Mouse (Mus musculus) embryonic fibroblast, embryonic 13.5 days (primary cell): Measurements from ENCODE around the gene Frmd4a.

ENCODE experiments used
- CTCF ChIP-seq: IDR thresholded peaks from 2 replicates; pipeline ENCODE4 v1.5.1; 2011; ENCODE audit warnings: mild to moderate bottlenecking, control low read depth, low read length, moderate library complexity, borderline replicate concordance; ENCODE audit not compliant: insufficient read depth
- POLR2A ChIP-seq: IDR thresholded peaks from 2 replicates; pipeline ENCODE4 v1.6.1; 2011; ENCODE audit warnings: low read depth, mild to moderate bottlenecking, control low read depth, low read length, moderate library complexity

DNA sequence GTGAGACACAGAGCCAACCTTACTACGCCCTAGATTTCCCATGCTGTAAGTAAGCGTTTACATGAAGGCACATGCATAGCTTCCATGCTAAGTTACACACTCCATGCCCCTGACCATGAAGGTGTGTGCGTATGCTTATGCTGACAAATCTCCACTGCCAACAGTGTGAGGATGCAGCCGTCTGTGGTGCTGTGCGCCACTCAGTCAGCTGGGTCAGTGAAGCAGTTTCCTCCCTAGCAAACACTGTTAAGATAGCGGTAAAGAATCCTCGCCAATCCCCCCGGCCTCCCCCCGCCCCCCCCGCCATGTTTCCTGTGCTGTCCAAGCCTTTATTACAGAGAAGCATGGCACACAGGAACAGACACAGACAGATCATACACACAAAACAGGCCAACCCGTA, 612.0 kb downstream of the Frmd4a start:
- TF ChIP-seq CTCF, result no peak
- TF ChIP-seq POLR2A, result no peak
